8 mouse cellular contexts compared by ENCODE assay signal in the genomic region with DNA sequence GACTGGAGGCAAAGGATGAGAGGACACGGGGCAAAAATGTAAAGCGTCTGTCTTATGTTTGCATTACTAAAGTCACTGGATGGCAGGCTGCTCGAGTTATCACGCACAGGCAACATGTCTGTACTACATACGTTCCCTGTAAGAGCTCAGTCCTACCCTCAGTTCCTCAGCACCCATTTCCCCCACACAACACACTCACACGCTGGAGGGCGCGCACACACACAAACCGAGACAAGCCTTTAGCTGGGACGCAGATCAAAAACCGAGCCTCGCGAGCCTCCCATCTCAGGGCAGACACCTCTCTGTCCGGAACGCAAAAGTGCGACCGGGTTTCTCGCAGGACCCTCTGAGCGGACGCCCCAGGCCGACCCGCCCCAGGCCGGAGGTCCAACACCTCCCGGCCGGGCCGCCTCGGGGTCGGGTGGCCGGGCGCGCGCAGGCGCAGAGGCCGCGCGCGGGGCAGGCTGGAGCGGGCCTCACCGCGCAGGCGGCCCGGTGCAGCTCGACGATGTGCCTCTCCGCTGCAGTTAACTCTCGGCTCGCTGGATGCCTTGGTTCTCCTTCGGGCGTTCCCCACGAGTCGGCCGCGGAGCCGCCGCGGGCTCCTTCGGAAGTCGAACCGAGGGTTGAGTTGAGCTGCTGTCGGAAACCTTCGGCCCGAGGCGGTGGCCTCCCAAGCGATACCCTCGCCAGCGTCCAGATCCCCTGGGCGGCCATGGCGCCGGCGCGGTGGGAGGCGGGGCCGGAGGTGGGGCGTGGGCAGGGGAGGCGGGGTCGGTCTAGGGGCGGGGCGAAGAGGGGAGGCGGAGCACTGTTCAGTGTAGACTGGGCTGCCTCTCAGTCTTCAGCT. TPM values are rescaled to one million over a fixed set of nuclear protein-coding genes. Genes with fewer than 3 reads are reported as not detected.
DNase-seq lines count a peak whose midpoint lies in the region; ATAC-seq and TF ChIP-seq lines count a peak whose summit lies in the region.
"Not testable (repeated sequence)": the region's sequence is repeated elsewhere in the genome, so short reads cannot be mapped to it uniquely, and the experiment has no call there.

2310009B15Rik (minus strand) TSS at position 752 of the 850 bp plus-strand sequence.

- not testable (repeated sequence) for H3K9me3 ChIP-seq in hindbrain, embryonic 16.5 days (ENCODE audit: control insufficient read depth, low read length)

- H3K4me1 ChIP-seq in hindbrain, embryonic 16.5 days (ENCODE audit: control insufficient read depth, insufficient read depth, low read depth, low read length) = not testable (repeated sequence)

- DNase-seq in T-cell, adult 2 months (ENCODE audit: low spot score) = peak; percentile 73
- peak; percentile 75 to 78 for DNase-seq in cerebellum, postnatal 36 days
- DNase-seq in gastrocnemius, adult 2 months = peak; percentile 90
- DNase-seq in left cerebral cortex, adult 2 months (ENCODE audit: extremely low spot score in 1 of 2, low spot score in 2 of 2) = peak; percentile 82 to 83
- DNase-seq in right cerebral cortex, adult 18-20 months = peak; percentile 81
- peak; percentile 84 for DNase-seq in urinary bladder, adult 2 months (ENCODE audit: low spot score)

- peak within 1 kb of the TSS; percentile 87 for H3K27ac ChIP-seq in gastrocnemius, adult 2 months
- H3K27ac ChIP-seq in hindbrain, embryonic 16.5 days (ENCODE audit: low read depth, low read length) = peak within 1 kb of the TSS; percentile 83
- peak within 1 kb of the TSS; percentile 63; the same call in 1 of the 2 replicates for H3K27ac ChIP-seq in left cerebral cortex, adult 2 months

- peak within 1 kb of the TSS; percentile 72 for H3K4me3 ChIP-seq in gastrocnemius, adult 2 months
- peak within 1 kb of the TSS; percentile 49 for H3K4me3 ChIP-seq in hindbrain, embryonic 16.5 days (ENCODE audit: low read length)
- peak within 1 kb of the TSS; percentile 41 for H3K4me3 ChIP-seq in left cerebral cortex, adult 2 months

- WGBS in hindbrain, embryonic 16.5 days = 1% methylated on average over 38 of the region's 79 CpGs

- intact Hi-C loops in gastrocnemius, adult 2 months (cut with DNase I) = loop anchor here (5.0 kb wide), 1 partner anchor 106 kb away; the partner anchor contains the start of gene Dennd1b
- intact Hi-C loops in left cerebral cortex, adult 2 months (cut with DNase I) = loop anchor here (2.0 to 5.0 kb wide), 3 partner anchors 71 to 226 kb away; partner anchors contain the start of gene Dennd1b

- peak within 1 kb of the TSS; percentile 47 for H3K4me2 ChIP-seq in hindbrain, embryonic 16.5 days (ENCODE audit: low read length)

- H3K36me3 ChIP-seq in hindbrain, embryonic 16.5 days (ENCODE audit: control insufficient read depth, insufficient read depth, low read length) = not testable (repeated sequence)

- ATAC-seq in hindbrain, embryonic 16.5 days = peak; percentile 99
- ATAC-seq in megakaryocyte, adult 5-6 weeks (ENCODE audit: poor library complexity, severe bottlenecking) = peak; percentile 95

- not testable (repeated sequence) for TF ChIP-seq CTCF in gastrocnemius, adult 2 months (IDR thresholded peaks at IDR 0.05); left cerebral cortex, adult 2 months (IDR thresholded peaks at IDR 0.05)

- peak within 1 kb of the TSS; percentile 64 for H3K9ac ChIP-seq in hindbrain, embryonic 16.5 days (ENCODE audit: low read depth, low read length)

- H3K27me3 ChIP-seq in hindbrain, embryonic 16.5 days (replicated peaks; ENCODE audit: control insufficient read depth, insufficient read depth, low read length) = not testable (repeated sequence)

RNA-seq across cellular contexts. Expression of gene 2310009B15Rik, which starts in this region (rescaled TPM):
- total RNA-seq in gastrocnemius, adult 2 months (2021) = 10 to 100 TPM; 14.6 to 15.6 TPM
- 24.0 and 29.5 TPM in 2 replicates for polyA plus RNA-seq in hindbrain, embryonic 16.5 days (2015; fragmentation: Nextera tagmentation; extraction: Ambion mirVana)
- total RNA-seq in left cerebral cortex, adult 2 months (2021) = 10 to 100 TPM; 13.0 to 14.5 TPM
- total RNA-seq in megakaryocyte, adult 5-6 weeks (2015) = 18.4 and 20.6 TPM in 2 replicates
- total RNA-seq in megakaryocyte, adult 5-6 weeks (2017) = 11.7 and 29.1 TPM in 2 replicates
- 23.7 and 27.9 TPM in 2 replicates for polyA plus RNA-seq in urinary bladder, adult 2 months (2012; rRNA removed)

Comparison
In these comparisons a context has a peak if more than half of its experiments do, and no peak if none do; other contexts are left out.
1. Peak in every context shown above with its lines: DNase-seq, ATAC-seq, H3K4me3 ChIP-seq and H3K27ac ChIP-seq.